Mouse (Mus musculus) megakaryocyte, embryonic 14.5 days (primary cell): ENCODE data around the gene 1700023F06Rik.

Experiments used
- FLI1 ChIP-seq: IDR thresholded peaks from 2 replicates; pipeline ENCODE4 v1.6.1; 2012; ENCODE audit warnings: low read length, inconsistent platforms, mixed read lengths
- GATA1 ChIP-seq: IDR thresholded peaks from 3 replicates; pipeline ENCODE4 v1.6.1; 2012; ENCODE audit warnings: mixed read lengths, low read length, inconsistent platforms, borderline replicate concordance

GRCm38 (mm10) chr11:103171286-103171620 is 37.1 kb downstream of the 1700023F06Rik start:
- no peak for TF ChIP-seq FLI1
- no peak for TF ChIP-seq GATA1
